Mouse (Mus musculus) T-helper 17 cell (primary cell): Measurements from ENCODE around the gene BC048671.

Experiments
- in situ Hi-C, 2 experiments: fragments of 300-600 bp; cut with MboI, MseI; formaldehyde crosslinking; loops; 1 replicate in 1 of 2; 2 replicates in 1 of 2; pipeline ENCODE4 v1.15.1; 2025; ENCODE audit warnings: high pct_unique_total_duplicates in 2 of 2

The BC048671 gene

GRCm38 (mm10) chr6:90348500-90348899 lies 47.5 kb downstream of the BC048671 start:
- in situ Hi-C loops = no loop called here

- in situ Hi-C loops = loop anchor here in 1 of 2 experiments (25.0 kb wide), 2 partner anchors 1438 to 1837 kb away; partner anchors contain the start of genes Mrps25 and Tpra1
These were observed 49.0 kb downstream of the BC048671 start for GRCm38 (mm10) chr6:90350011-90350410.
